8 mouse cellular contexts compared by ENCODE assay signal in the genomic region with DNA sequence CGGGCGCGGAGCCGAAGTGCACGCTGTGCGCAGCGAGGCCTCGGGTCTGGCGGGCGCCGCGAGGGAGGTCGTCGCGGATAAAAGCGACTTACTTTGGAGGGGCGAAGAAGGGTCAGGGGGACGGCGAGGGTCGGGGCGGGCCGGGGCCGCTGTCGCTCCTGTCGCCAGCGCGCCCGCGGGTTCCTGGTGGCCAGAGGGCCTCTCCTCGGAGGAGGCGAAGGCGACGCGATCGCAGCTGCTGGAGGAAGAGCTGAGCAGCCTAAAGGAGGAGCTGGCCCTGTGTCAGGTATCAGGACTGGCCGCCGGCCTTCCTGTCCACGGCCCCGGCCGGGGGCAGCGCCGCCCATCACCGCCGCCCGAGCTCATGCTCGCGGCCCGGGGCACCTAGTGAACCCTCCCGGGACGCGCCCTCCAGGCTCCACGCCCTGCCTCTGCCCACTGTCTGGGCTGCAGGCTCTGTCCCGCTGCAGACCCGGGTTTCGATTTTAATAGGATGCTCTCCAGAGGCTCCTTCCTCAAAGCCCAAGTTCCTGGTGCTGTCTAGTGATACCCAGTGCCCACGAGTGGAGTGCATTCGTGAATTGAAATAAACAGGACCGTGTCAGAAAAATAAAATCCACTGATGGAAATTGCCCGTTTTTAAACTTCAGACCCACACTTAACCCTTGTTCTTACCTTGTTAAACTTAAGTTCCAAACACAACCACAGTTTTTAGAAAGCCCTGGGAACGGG. TPM values are rescaled to one million over a fixed set of nuclear protein-coding genes. Genes with fewer than 3 reads are reported as not detected.
DNase-seq lines count a peak whose midpoint lies in the region; ATAC-seq lines count a peak whose summit lies in the region.

No protein-coding gene starts in this region.

- peaks cover 4% of the 10 kb centered on the region; the same call in 1 of the 2 replicates for H3K36me3 ChIP-seq in embryonic facial prominence, embryonic 13.5 days
- H3K36me3 ChIP-seq in limb, embryonic 13.5 days, result no peaks in the 10 kb centered on the region
- H3K36me3 ChIP-seq in midbrain, embryonic 12.5 days, result no peaks in the 10 kb centered on the region

- peak overlapping the region; percentile 96 for H3K27ac ChIP-seq in embryonic facial prominence, embryonic 13.5 days
- peak overlapping the region; percentile 98 for H3K27ac ChIP-seq in limb, embryonic 13.5 days
- peak overlapping the region; percentile 85 for H3K27ac ChIP-seq in midbrain, embryonic 12.5 days (replicated peaks)

- peak overlapping the region; percentile 76 for H3K4me2 ChIP-seq in embryonic facial prominence, embryonic 13.5 days
- H3K4me2 ChIP-seq in limb, embryonic 13.5 days (replicated peaks), result peak overlapping the region; percentile 70
- H3K4me2 ChIP-seq in midbrain, embryonic 12.5 days (replicated peaks), result peak overlapping the region; percentile 71

- H3K9me3 ChIP-seq in embryonic facial prominence, embryonic 13.5 days, result no peaks in the 10 kb centered on the region
- H3K9me3 ChIP-seq in limb, embryonic 13.5 days, result 0 out of 2 replicates have a peak, but pooled peaks cover 4% of the 10 kb centered on the region
- 0 out of 2 replicates have a peak, but pooled peaks cover 3% of the 10 kb centered on the region for H3K9me3 ChIP-seq in midbrain, embryonic 12.5 days

- H3K9ac ChIP-seq in embryonic facial prominence, embryonic 13.5 days, result peak overlapping the region; percentile 99
- H3K9ac ChIP-seq in limb, embryonic 13.5 days, result peak overlapping the region; percentile 98
- H3K9ac ChIP-seq in midbrain, embryonic 12.5 days (replicated peaks), result peak overlapping the region; percentile 85

- peak; percentile 13 to 48 for DNase-seq in urinary bladder, adult 18-20 months (ENCODE audit: low spot score in 2 of 2)
- no peak for DNase-seq in urinary bladder, postnatal 10 days (ENCODE audit: low spot score)
- DNase-seq in heart, adult 9 months (ENCODE audit: low spot score in 2 of 2), result peak; percentile 47 to 48
- DNase-seq in kidney, adult 18-20 months, result peak; percentile 69
- peak; percentile 17 to 28 for DNase-seq in spleen, adult 18-20 months

- H3K4me3 ChIP-seq in embryonic facial prominence, embryonic 13.5 days, result peak overlapping the region; percentile 82
- H3K4me3 ChIP-seq in limb, embryonic 13.5 days, result peak overlapping the region; percentile 86
- H3K4me3 ChIP-seq in midbrain, embryonic 12.5 days, result peak overlapping the region; percentile 67

- peak; percentile 70 for ATAC-seq in embryonic facial prominence, embryonic 13.5 days (ENCODE audit: insufficient number of reproducible peaks, insufficient read depth, low FRiP score, low TSS enrichment, low read depth)
- ATAC-seq in limb, embryonic 13.5 days (ENCODE audit: low FRiP score, low read depth), result peak; percentile 57
- ATAC-seq in midbrain, embryonic 12.5 days (ENCODE audit: low FRiP score, low read depth), result peak; percentile 86

- peaks cover 7% of the 10 kb centered on the region; the same call in 1 of the 2 replicates for H3K4me1 ChIP-seq in embryonic facial prominence, embryonic 13.5 days
- H3K4me1 ChIP-seq in limb, embryonic 13.5 days, result peaks cover 11% of the 10 kb centered on the region
- 0 out of 2 replicates have a peak, but pooled peaks cover 4% of the 10 kb centered on the region for H3K4me1 ChIP-seq in midbrain, embryonic 12.5 days

- under 1% methylated on average over 60 of the region's 60 CpGs for WGBS in embryonic facial prominence, embryonic 13.5 days
- WGBS in limb, embryonic 13.5 days, result 1% methylated on average over 60 of the region's 60 CpGs
- 3% methylated on average over 57 of the region's 60 CpGs for WGBS in midbrain, embryonic 12.5 days

- H3K27me3 ChIP-seq in embryonic facial prominence, embryonic 13.5 days, result no peaks in the 10 kb centered on the region
- no peaks in the 10 kb centered on the region for H3K27me3 ChIP-seq in limb, embryonic 13.5 days
- H3K27me3 ChIP-seq in midbrain, embryonic 12.5 days, result peaks cover 6% of the 10 kb centered on the region; the same call in 1 of the 2 replicates

RNA-seq across cellular contexts. Expression of gene Cntln, which starts 0.6 kb away (rescaled TPM):
- 13.3 and 15.4 TPM in 2 replicates for polyA plus RNA-seq in embryonic facial prominence, embryonic 13.5 days (2015; fragmentation: Nextera tagmentation; extraction: Ambion mirVana)
- 13.6 and 15.4 TPM in 2 replicates for polyA plus RNA-seq in limb, embryonic 13.5 days (2015; fragmentation: Nextera tagmentation; extraction: Ambion mirVana)
- polyA plus RNA-seq in midbrain, embryonic 12.5 days (2016; fragmentation: Nextera tagmentation; extraction: Ambion mirVana), result 10.7 and 11.3 TPM in 2 replicates
